Mouse (Mus musculus): ENCODE measurements at regions not wholly inside any gene's neighbourhood (a gene's known extent, or its start where the extent isn't known, plus 50 kb on each side); places are given as distances from the start of the nearest gene placed in this dataset.

- TF ChIP-seq CTCF (IDR thresholded peaks at IDR 0.05; ENCODE audit: borderline replicate concordance, insufficient read depth, low read length) (no peak), POLR2A (IDR thresholded peaks at IDR 0.05; ENCODE audit: low read depth, low read length) (no peak)
Observed at GRCm38 (mm10) chr13:60029591-60029990, 147.6 kb downstream of the Gas1 start.
